Mouse (Mus musculus) midbrain, postnatal 0 days (tissue): ENCODE measurements around the gene Fxyd7. TPM values are rescaled to one million over a fixed set of nuclear protein-coding genes. Genes with fewer than 3 reads are reported as not detected.

ENCODE experiments used
- ATAC-seq: fragments of 200-750 bp; cut with Nextera tagmentation; 2 replicates; pipeline ENCODE4 v1.8.0; 2017; ENCODE audit warnings: moderate number of reproducible peaks, mild to moderate bottlenecking, moderate TSS enrichment, moderate library complexity; ENCODE audit not compliant: low FRiP score
- DNase-seq: peaks from one replicate; pipeline ENCODE4 v3.0.0-alpha.2; 2015; ENCODE audit warnings: low spot score
- H3K27ac ChIP-seq: fragments of 300-500 bp; sonication (generic); 2 replicates; pipeline ENCODE4 v1.5.1; 2014; ENCODE audit warnings: low read depth, mild to moderate bottlenecking, low read length, mixed read lengths
- H3K27me3 ChIP-seq: fragments of 300-500 bp; sonication (generic); 2 replicates; pipeline ENCODE4 v1.6.1; 2014; ENCODE audit warnings: low read length, control low read depth, mixed read lengths; ENCODE audit not compliant: insufficient read depth
- H3K36me3 ChIP-seq: fragments of 300-500 bp; sonication (generic); 2 replicates; pipeline ENCODE4 v1.6.1; 2014; ENCODE audit warnings: low read length, control low read depth, mixed read lengths; ENCODE audit not compliant: insufficient read depth
- H3K4me1 ChIP-seq: fragments of 300-500 bp; sonication (generic); 2 replicates; pipeline ENCODE4 v1.6.1; 2014; ENCODE audit warnings: mild to moderate bottlenecking, control low read depth, antibody characterized with exemption, low read length, mixed read lengths; ENCODE audit not compliant: insufficient read depth
- H3K4me2 ChIP-seq: fragments of 300-500 bp; sonication (generic); 2 replicates; pipeline ENCODE4 v1.6.1; 2014; ENCODE audit warnings: low read depth, mild to moderate bottlenecking, low read length, mixed read lengths; ENCODE audit not compliant: poor library complexity, severe bottlenecking
- H3K4me3 ChIP-seq: fragments of 300-500 bp; sonication (generic); 2 replicates; pipeline ENCODE4 v1.5.1; 2014; ENCODE audit warnings: low read depth, mild to moderate bottlenecking, low read length, moderate library complexity
- H3K9ac ChIP-seq: fragments of 300-500 bp; sonication (generic); replicated peaks from 2 replicates; pipeline ENCODE4 v1.6.1; 2014; ENCODE audit warnings: mild to moderate bottlenecking, low read length, moderate library complexity, mixed read lengths; ENCODE audit not compliant: poor library complexity, severe bottlenecking
- H3K9me3 ChIP-seq: fragments of 300-500 bp; sonication (generic); 2 replicates; pipeline ENCODE4 v1.6.1; 2016; ENCODE audit warnings: low read length, control low read depth
- CTCF ChIP-seq: IDR thresholded peaks from 2 replicates; pipeline ENCODE4 v1.5.1; 2016; ENCODE audit warnings: antibody characterized with exemption, mild to moderate bottlenecking
- WGBS: fragments of 180-500 bp; shearing (Covaris S2); extraction: QIAGEN DNeasy Blood & Tissue Kit; methylation state at CpG from one replicate; pipeline ENCODE4 v1.1.7; 2014; 5-methylcytosine and 5-hydroxymethylcytosine counted together
- polyA plus RNA-seq: library from polyadenylated mRNA; unstranded; fragments of >200 nt; fragmentation: Nextera tagmentation; extraction: Ambion mirVana; gene quantifications from 2 replicates; pipeline ENCODE4 v1.2.1, GENCODE M21; 2015
- total RNA-seq: library from RNA; depleted of rRNA; stranded (reverse); fragments of >200 nt; gene quantifications from 2 replicates; pipeline ENCODE4 v1.2.3, GENCODE M21; 2014

Fxyd7 gene
- total and polyA plus RNA-seq, 2 experiments from 2014 or later, result 285 to 455 TPM

DNA sequence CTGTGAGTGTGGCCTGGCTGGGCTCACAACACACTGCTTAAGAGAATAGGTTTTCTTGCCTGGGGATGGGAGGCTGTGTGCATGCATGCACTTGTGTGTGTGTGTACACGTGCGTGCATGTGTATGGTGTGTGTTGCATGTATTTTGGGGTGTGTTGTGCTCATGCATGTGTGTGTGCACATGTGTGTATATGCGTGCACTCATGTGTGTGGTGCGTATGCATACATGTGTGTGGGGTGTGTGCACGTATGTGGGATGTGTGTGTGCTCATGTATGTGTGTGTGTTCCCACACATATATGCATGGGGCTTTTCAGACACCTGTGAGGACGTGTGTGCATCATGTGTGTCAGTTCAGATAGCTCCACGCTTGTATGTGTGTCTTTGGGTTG is 9.3 kb upstream of the Fxyd7 start:
- Histone ChIP-seq H3K9me3 (no peaks in the 10 kb centered on the region), H3K27ac (no peak overlapping the region), H3K4me2 (no peak overlapping the region), H3K4me1 (no peaks in the 10 kb centered on the region), H3K9ac (no peak overlapping the region), H3K36me3 (no peaks in the 10 kb centered on the region), H3K4me3 (no peak overlapping the region), H3K27me3 (no peaks in the 10 kb centered on the region)
- WGBS, result 87% methylated on average over 7 of the region's 7 CpGs
- no peak for ATAC-seq
- no peak for TF ChIP-seq CTCF
- no peak for DNase-seq

GRCm38 (mm10) chr7:31059919-31060620 is 8.8 kb upstream of the Fxyd7 start:
- DNase-seq, result no peak

GRCm38 (mm10) chr7:31059108-31059507 is 7.8 kb upstream of the Fxyd7 start, which contains the start of gene Lgi4:
Gene Lgi4 (plus strand): TSS chr7:31059342.
- ATAC-seq, result peak; percentile 48; the same call in 1 of the 2 replicates
- no peaks in the 10 kb centered on the region for H3K36me3 ChIP-seq
- no peak within 1 kb of the TSS for H3K27ac ChIP-seq
- peaks cover under 1% of the 10 kb centered on the region; the same call in 1 of the 2 replicates for H3K27me3 ChIP-seq
- peak; percentile 82 for TF ChIP-seq CTCF
- H3K4me3 ChIP-seq, result no peak within 1 kb of the TSS
- 2% methylated on average over 2 of the region's 2 CpGs for WGBS
- no peak within 1 kb of the TSS for H3K9ac ChIP-seq
- H3K4me2 ChIP-seq, result no peak within 1 kb of the TSS
- peak; percentile 69 for DNase-seq
- no peaks in the 10 kb centered on the region for H3K9me3 ChIP-seq
- no peaks in the 10 kb centered on the region for H3K4me1 ChIP-seq

More at GRCm38 (mm10) chr7:31059919-31060620, 8.8 kb upstream of the Fxyd7 start:
- H3K4me3 ChIP-seq, result no peak overlapping the region
- no peaks in the 10 kb centered on the region for H3K4me1 ChIP-seq
- H3K36me3 ChIP-seq, result no peaks in the 10 kb centered on the region
- H3K9ac ChIP-seq, result no peak overlapping the region
- WGBS, result 62% methylated on average over 11 of the region's 11 CpGs
- H3K27ac ChIP-seq, result no peak overlapping the region
- no peaks in the 10 kb centered on the region for H3K27me3 ChIP-seq
- ATAC-seq, result no peak
- no peak overlapping the region for H3K4me2 ChIP-seq
- no peak for TF ChIP-seq CTCF
- no peaks in the 10 kb centered on the region for H3K9me3 ChIP-seq

- DNase-seq (no peak), ATAC-seq (no peak)
- TF ChIP-seq CTCF, result no peak
- H3K36me3 ChIP-seq, result no peaks in the 10 kb centered on the region
- H3K4me2 ChIP-seq, result no peak overlapping the region
- H3K9ac ChIP-seq, result no peak overlapping the region
- H3K4me1 ChIP-seq, result no peaks in the 10 kb centered on the region
- peaks cover 7% of the 10 kb centered on the region for H3K27me3 ChIP-seq
- H3K27ac ChIP-seq, result no peak overlapping the region
- WGBS, result 90% methylated on average over 6 of the region's 6 CpGs
- no peak overlapping the region for H3K4me3 ChIP-seq
- H3K9me3 ChIP-seq, result no peaks in the 10 kb centered on the region
Measured at GRCm38 (mm10) chr7:31058211-31058610, 6.9 kb upstream of the Fxyd7 start.

DNA sequence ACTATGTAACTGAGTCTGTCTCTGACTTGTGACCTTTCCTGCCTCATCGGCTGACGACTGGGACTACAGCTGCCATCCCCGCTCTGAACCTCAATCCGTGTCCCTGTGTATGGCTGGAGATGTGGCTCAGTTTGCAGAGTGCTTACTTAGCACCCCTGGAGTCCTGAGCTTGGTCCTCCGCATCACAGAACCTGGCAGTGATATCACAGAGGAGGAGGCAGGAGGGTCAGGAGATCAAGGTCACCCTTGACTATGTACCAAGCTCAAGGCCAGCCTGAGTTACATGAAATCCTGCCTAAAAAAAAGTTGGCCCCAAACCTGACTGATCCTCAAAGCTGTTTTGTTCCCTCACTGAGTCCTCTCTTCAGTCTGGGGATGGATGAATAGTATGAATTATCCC is 6.5 kb upstream of the Fxyd7 start:
- Histone ChIP-seq H3K9ac (no peak overlapping the region), H3K9me3 (no peaks in the 10 kb centered on the region), H3K27me3 (peaks cover 10% of the 10 kb centered on the region), H3K4me2 (no peak overlapping the region), H3K27ac (no peak overlapping the region), H3K36me3 (no peaks in the 10 kb centered on the region), H3K4me3 (no peak overlapping the region), H3K4me1 (0 out of 2 replicates have a peak, but pooled peaks cover under 1% of the 10 kb centered on the region)
- TF ChIP-seq CTCF, result no peak
- DNase-seq (no peak), ATAC-seq (no peak)
- WGBS, result 73% methylated on average over 5 of the region's 5 CpGs

- Histone ChIP-seq H3K27me3 (peaks cover 13% of the 10 kb centered on the region), H3K27ac (no peak within 1 kb of the TSS), H3K4me2 (no peak within 1 kb of the TSS), H3K36me3 (no peaks in the 10 kb centered on the region), H3K9ac (no peak within 1 kb of the TSS), H3K4me3 (no peak within 1 kb of the TSS), H3K9me3 (no peaks in the 10 kb centered on the region), H3K4me1 (peaks cover 6% of the 10 kb centered on the region; the same call in 1 of the 2 replicates)
- TF ChIP-seq CTCF, result no peak
- WGBS, result 72% methylated on average over 2 of the region's 2 CpGs
- no peak for DNase-seq
- no peak for ATAC-seq
Measured at GRCm38 (mm10) chr7:31057071-31057470, 5.8 kb upstream of the Fxyd7 start, which contains the start of gene Fxyd1. Gene Fxyd1 (minus strand): TSS chr7:31057199.
